Mouse (Mus musculus) neural tube, embryonic 15.5 days (tissue): ENCODE measurements around the gene Myl12a. TPM values are rescaled to one million over a fixed set of nuclear protein-coding genes. Genes with fewer than 3 reads are reported as not detected.

Source experiments
- ATAC-seq: fragments of 200-750 bp; cut with Nextera tagmentation; 2 replicates; pipeline ENCODE4 v1.8.0; 2017; ENCODE audit warnings: mild to moderate bottlenecking, moderate TSS enrichment, moderate library complexity; ENCODE audit not compliant: low FRiP score
- H3K27ac ChIP-seq: fragments of 300-500 bp; sonication (generic); replicated peaks from 2 replicates; pipeline ENCODE4 v1.5.1; 2015; ENCODE audit warnings: mild to moderate bottlenecking, inconsistent platforms
- H3K27me3 ChIP-seq: fragments of 300-500 bp; sonication (generic); replicated peaks from 2 replicates; pipeline ENCODE4 v1.6.1; 2015; ENCODE audit warnings: inconsistent platforms
- H3K36me3 ChIP-seq: fragments of 300-500 bp; sonication (generic); 2 replicates; pipeline ENCODE4 v1.6.1; 2015; ENCODE audit warnings: inconsistent platforms
- H3K4me1 ChIP-seq: fragments of 300-500 bp; sonication (generic); 2 replicates; pipeline ENCODE4 v1.6.1; 2015; ENCODE audit warnings: inconsistent platforms
- H3K4me2 ChIP-seq: fragments of 300-500 bp; sonication (generic); 2 replicates; pipeline ENCODE4 v1.6.1; 2015; ENCODE audit warnings: inconsistent platforms, mild to moderate bottlenecking, moderate library complexity
- H3K4me3 ChIP-seq: fragments of 300-500 bp; sonication (generic); replicated peaks from 2 replicates; pipeline ENCODE4 v1.5.1; 2015; ENCODE audit warnings: mild to moderate bottlenecking, inconsistent platforms
- H3K9ac ChIP-seq: fragments of 300-500 bp; sonication (generic); replicated peaks from 2 replicates; pipeline ENCODE4 v1.6.1; 2015; ENCODE audit warnings: mild to moderate bottlenecking, inconsistent platforms
- H3K9me3 ChIP-seq: fragments of 300-500 bp; sonication (generic); replicated peaks from 2 replicates; pipeline ENCODE4 v1.6.1; 2016; ENCODE audit warnings: inconsistent platforms
- WGBS: fragments of 180-500 bp; shearing (Covaris S2); methylation state at CpG from one replicate; pipeline ENCODE4 v1.1.7; 2015; ENCODE audit warnings: mixed read lengths; 5-methylcytosine and 5-hydroxymethylcytosine counted together
- polyA plus RNA-seq: library from polyadenylated mRNA; unstranded; fragments of >200 nt; fragmentation: Nextera tagmentation; extraction: Ambion mirVana; gene quantifications from 2 replicates; pipeline ENCODE4 v1.2.1, GENCODE M21; 2015

The Myl12a gene
- polyA plus RNA-seq, result 103 and 187 TPM in 2 replicates

GRCm38 (mm10) chr17:71002744-71003094 is at the start of gene Myl12a:
TSS of gene Myl12a (minus strand) at chr17:71002878.
- Histone ChIP-seq H3K27ac (peak within 1 kb of the TSS; percentile 98), H3K4me3 (peak within 1 kb of the TSS; percentile 99), H3K27me3 (no peaks in the 10 kb centered on the region), H3K9me3 (no peaks in the 10 kb centered on the region), H3K4me1 (peaks cover 26% of the 10 kb centered on the region), H3K9ac (peak within 1 kb of the TSS; percentile 80), H3K36me3 (no peaks in the 10 kb centered on the region), H3K4me2 (peak within 1 kb of the TSS; percentile 77)
- WGBS, result 10% methylated on average over 14 of the region's 14 CpGs
- ATAC-seq, result peak; percentile 36; the same call in 1 of the 2 replicates

GRCm38 (mm10) chr17:71049292-71049691 is 46.6 kb upstream of the Myl12a start:
- WGBS, result 91% methylated on average over 8 of the region's 8 CpGs
- no peak for ATAC-seq

GRCm38 (mm10) chr17:71046856-71047255 is 44.2 kb upstream of the Myl12a start:
- Histone ChIP-seq H3K4me3 (no peak overlapping the region), H3K4me1 (no peaks in the 10 kb centered on the region), H3K9ac (no peak overlapping the region), H3K27me3 (no peaks in the 10 kb centered on the region), H3K27ac (no peak overlapping the region), H3K4me2 (no peak overlapping the region), H3K9me3 (no peaks in the 10 kb centered on the region), H3K36me3 (no peaks in the 10 kb centered on the region)
- WGBS, result 86% methylated on average over 4 of the region's 4 CpGs
- no peak for ATAC-seq

More at GRCm38 (mm10) chr17:71049292-71049691, 46.6 kb upstream of the Myl12a start:
- no peaks in the 10 kb centered on the region for H3K27me3 ChIP-seq
- no peak overlapping the region for H3K4me3 ChIP-seq
- H3K27ac ChIP-seq, result no peak overlapping the region
- H3K9ac ChIP-seq, result no peak overlapping the region
- H3K4me2 ChIP-seq, result no peak overlapping the region
- H3K36me3 ChIP-seq, result no peaks in the 10 kb centered on the region
- H3K9me3 ChIP-seq, result no peaks in the 10 kb centered on the region
- no peaks in the 10 kb centered on the region for H3K4me1 ChIP-seq

- Histone ChIP-seq H3K27me3 (no peaks in the 10 kb centered on the region), H3K4me2 (no peak overlapping the region), H3K27ac (no peak overlapping the region), H3K4me1 (no peaks in the 10 kb centered on the region), H3K36me3 (no peaks in the 10 kb centered on the region), H3K4me3 (no peak overlapping the region), H3K9me3 (no peaks in the 10 kb centered on the region), H3K9ac (no peak overlapping the region)
- no peak for ATAC-seq
- WGBS, result 78% methylated on average over 9 of the region's 9 CpGs
Measured at GRCm38 (mm10) chr17:71045591-71045990, 42.9 kb upstream of the Myl12a start.

- Histone ChIP-seq H3K27me3 (no peaks in the 10 kb centered on the region), H3K4me2 (no peak overlapping the region), H3K9me3 (no peaks in the 10 kb centered on the region), H3K9ac (no peak overlapping the region), H3K4me1 (peaks cover 9% of the 10 kb centered on the region; the same call in 1 of the 2 replicates), H3K36me3 (no peaks in the 10 kb centered on the region), H3K4me3 (no peak overlapping the region), H3K27ac (no peak overlapping the region)
- ATAC-seq, result no peak
- WGBS, result 97% methylated on average over 1 of the region's 1 CpGs
Measured at GRCm38 (mm10) chr17:71042645-71043044, 40.0 kb upstream of the Myl12a start.

GRCm38 (mm10) chr17:71040582-71040880 is 37.9 kb upstream of the Myl12a start:
- Histone ChIP-seq H3K4me2 (no peak overlapping the region), H3K4me1 (peaks cover 9% of the 10 kb centered on the region; the same call in 1 of the 2 replicates), H3K36me3 (no peaks in the 10 kb centered on the region), H3K9ac (no peak overlapping the region), H3K9me3 (no peaks in the 10 kb centered on the region), H3K27ac (no peak overlapping the region), H3K4me3 (no peak overlapping the region), H3K27me3 (no peaks in the 10 kb centered on the region)
- WGBS, result 84% methylated on average over 5 of the region's 5 CpGs
- ATAC-seq, result no peak

- H3K9me3 ChIP-seq, result no peaks in the 10 kb centered on the region
- H3K4me1 ChIP-seq, result peaks cover 9% of the 10 kb centered on the region; the same call in 1 of the 2 replicates
- H3K4me2 ChIP-seq, result no peak overlapping the region
- H3K27ac ChIP-seq, result no peak overlapping the region
- 21% methylated on average over 12 of the region's 12 CpGs for WGBS
- no peak for ATAC-seq
- no peak overlapping the region for H3K9ac ChIP-seq
- no peaks in the 10 kb centered on the region for H3K27me3 ChIP-seq
- H3K4me3 ChIP-seq, result no peak overlapping the region
- H3K36me3 ChIP-seq, result no peaks in the 10 kb centered on the region
Measured at GRCm38 (mm10) chr17:71039851-71040581, 37.3 kb upstream of the Myl12a start.

GRCm38 (mm10) chr17:71038812-71039211 is 36.1 kb upstream of the Myl12a start:
- H3K4me3 ChIP-seq, result no peak overlapping the region
- no peak overlapping the region for H3K27ac ChIP-seq
- no peak overlapping the region for H3K9ac ChIP-seq
- no peaks in the 10 kb centered on the region for H3K27me3 ChIP-seq
- ATAC-seq, result no peak
- H3K4me1 ChIP-seq, result peaks cover 9% of the 10 kb centered on the region; the same call in 1 of the 2 replicates
- H3K36me3 ChIP-seq, result no peaks in the 10 kb centered on the region
- H3K4me2 ChIP-seq, result no peak overlapping the region
- WGBS, result 78% methylated on average over 5 of the region's 5 CpGs
- H3K9me3 ChIP-seq, result no peaks in the 10 kb centered on the region

GRCm38 (mm10) chr17:71037188-71037587 is 34.5 kb upstream of the Myl12a start:
- Histone ChIP-seq H3K27ac (no peak overlapping the region), H3K4me3 (no peak overlapping the region), H3K9me3 (no peaks in the 10 kb centered on the region), H3K4me1 (peaks cover 9% of the 10 kb centered on the region; the same call in 1 of the 2 replicates), H3K27me3 (no peaks in the 10 kb centered on the region), H3K4me2 (no peak overlapping the region), H3K9ac (no peak overlapping the region), H3K36me3 (no peaks in the 10 kb centered on the region)
- WGBS, result 91% methylated on average over 7 of the region's 7 CpGs
- no peak for ATAC-seq

- WGBS, result 81% methylated on average over 5 of the region's 5 CpGs
Measured at GRCm38 (mm10) chr17:71034472-71034871, 31.8 kb upstream of the Myl12a start.

GRCm38 (mm10) chr17:71032719-71033118 is 30.0 kb upstream of the Myl12a start:
- Histone ChIP-seq H3K4me1 (no peaks in the 10 kb centered on the region), H3K9me3 (no peaks in the 10 kb centered on the region), H3K4me2 (no peak overlapping the region), H3K9ac (no peak overlapping the region), H3K27me3 (no peaks in the 10 kb centered on the region), H3K4me3 (no peak overlapping the region), H3K36me3 (no peaks in the 10 kb centered on the region), H3K27ac (no peak overlapping the region)
- WGBS, result 86% methylated on average over 10 of the region's 10 CpGs
- no peak for ATAC-seq

More at GRCm38 (mm10) chr17:71034472-71034871, 31.8 kb upstream of the Myl12a start:
- Histone ChIP-seq H3K27me3 (no peaks in the 10 kb centered on the region), H3K9ac (no peak overlapping the region), H3K4me1 (0 out of 2 replicates have a peak, but pooled peaks cover under 1% of the 10 kb centered on the region), H3K27ac (no peak overlapping the region), H3K4me3 (no peak overlapping the region), H3K36me3 (no peaks in the 10 kb centered on the region), H3K9me3 (no peaks in the 10 kb centered on the region), H3K4me2 (no peak overlapping the region)
- no peak for ATAC-seq

- no peak overlapping the region for H3K27ac ChIP-seq
- H3K4me1 ChIP-seq, result no peaks in the 10 kb centered on the region
- no peak overlapping the region for H3K4me2 ChIP-seq
- 98% methylated on average over 3 of the region's 3 CpGs for WGBS
- H3K36me3 ChIP-seq, result no peaks in the 10 kb centered on the region
- H3K9me3 ChIP-seq, result no peaks in the 10 kb centered on the region
- H3K27me3 ChIP-seq, result no peaks in the 10 kb centered on the region
- no peak for ATAC-seq
- no peak overlapping the region for H3K9ac ChIP-seq
- no peak overlapping the region for H3K4me3 ChIP-seq
Measured at GRCm38 (mm10) chr17:71027186-71027585, 24.5 kb upstream of the Myl12a start.
